Mouse (Mus musculus): Measurements from ENCODE around the gene Fam208b.

GRCm38 (mm10) chr13:3538969-3539562 is 71.8 kb downstream of the Fam208b start:
- TF ChIP-seq POLR2A (IDR thresholded peaks at IDR 0.05; ENCODE audit: low read depth, low read length) = no peak
- TF ChIP-seq CTCF (IDR thresholded peaks at IDR 0.05; ENCODE audit: borderline replicate concordance, insufficient read depth, low read length) = no peak

Measured in embryonic fibroblast, embryonic 13.5 days (primary cell).